Mouse (Mus musculus): ENCODE results near the gene Utp11. TPM values are rescaled to one million over a fixed set of nuclear protein-coding genes. Genes with fewer than 3 reads are reported as not detected.
A peak's percentile ranks its signal among the peaks of the same experiment; 100 is the strongest.
"Not testable (repeated sequence)": the region's sequence is repeated elsewhere in the genome, so short reads cannot be mapped to it uniquely, and the experiment has no call there.

Utp11 gene
- total RNA-seq, 1 experiment from 2014 or later: 77.8 TPM

GRCm38 (mm10) chr4:124707381-124708199 lies 14.2 kb upstream of the Utp11 start:
- not testable (repeated sequence) for ATAC-seq (replicated peaks in 1 of 2; ENCODE audit: insufficient read depth in 1 of 2, low FRiP score in 2 of 2, low TSS enrichment in 1 of 2, low read depth in 1 of 2, poor library complexity in 2 of 2, severe bottlenecking in 2 of 2)

DNA sequence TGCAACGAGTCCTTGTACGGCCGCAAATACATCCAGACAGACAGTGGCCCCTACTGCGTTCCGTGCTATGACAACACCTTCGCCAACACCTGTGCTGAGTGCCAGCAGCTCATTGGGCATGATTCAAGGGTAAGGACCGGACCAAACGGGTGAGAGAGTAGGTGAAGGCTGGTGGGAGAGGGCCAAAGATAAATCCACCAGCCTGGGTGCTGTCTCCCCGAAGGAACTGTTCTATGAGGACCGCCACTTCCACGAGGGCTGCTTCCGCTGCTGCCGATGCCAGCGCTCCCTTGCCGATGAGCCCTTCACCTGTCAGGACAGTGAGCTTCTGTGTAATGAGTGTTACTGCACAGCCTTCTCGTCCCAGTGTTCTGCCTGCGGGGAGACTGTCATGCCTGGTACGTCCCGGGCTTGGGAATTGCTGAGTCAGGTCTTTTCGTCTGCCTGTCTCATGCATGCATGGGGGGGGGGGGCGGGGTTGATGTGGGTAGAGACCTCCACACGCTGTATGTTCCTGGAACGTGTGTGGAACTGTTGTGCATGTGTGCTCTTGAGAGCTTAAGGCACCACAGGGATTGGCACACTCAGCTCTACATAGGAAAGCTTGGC lies 12.4 kb upstream of the Utp11 start:
- ATAC-seq (replicated peaks in 1 of 2; ENCODE audit: insufficient read depth in 1 of 2, low FRiP score in 2 of 2, low TSS enrichment in 1 of 2, low read depth in 1 of 2, poor library complexity in 2 of 2, severe bottlenecking in 2 of 2): no peak

- ATAC-seq (replicated peaks in 1 of 2; ENCODE audit: insufficient read depth in 1 of 2, low FRiP score in 2 of 2, low TSS enrichment in 1 of 2, low read depth in 1 of 2, poor library complexity in 2 of 2, severe bottlenecking in 2 of 2): peak; percentile 17 to 26; a peak in 3 of 4 replicates
Measured at GRCm38 (mm10) chr4:124704797-124705474, 11.5 kb upstream of the Utp11 start.

DNA sequence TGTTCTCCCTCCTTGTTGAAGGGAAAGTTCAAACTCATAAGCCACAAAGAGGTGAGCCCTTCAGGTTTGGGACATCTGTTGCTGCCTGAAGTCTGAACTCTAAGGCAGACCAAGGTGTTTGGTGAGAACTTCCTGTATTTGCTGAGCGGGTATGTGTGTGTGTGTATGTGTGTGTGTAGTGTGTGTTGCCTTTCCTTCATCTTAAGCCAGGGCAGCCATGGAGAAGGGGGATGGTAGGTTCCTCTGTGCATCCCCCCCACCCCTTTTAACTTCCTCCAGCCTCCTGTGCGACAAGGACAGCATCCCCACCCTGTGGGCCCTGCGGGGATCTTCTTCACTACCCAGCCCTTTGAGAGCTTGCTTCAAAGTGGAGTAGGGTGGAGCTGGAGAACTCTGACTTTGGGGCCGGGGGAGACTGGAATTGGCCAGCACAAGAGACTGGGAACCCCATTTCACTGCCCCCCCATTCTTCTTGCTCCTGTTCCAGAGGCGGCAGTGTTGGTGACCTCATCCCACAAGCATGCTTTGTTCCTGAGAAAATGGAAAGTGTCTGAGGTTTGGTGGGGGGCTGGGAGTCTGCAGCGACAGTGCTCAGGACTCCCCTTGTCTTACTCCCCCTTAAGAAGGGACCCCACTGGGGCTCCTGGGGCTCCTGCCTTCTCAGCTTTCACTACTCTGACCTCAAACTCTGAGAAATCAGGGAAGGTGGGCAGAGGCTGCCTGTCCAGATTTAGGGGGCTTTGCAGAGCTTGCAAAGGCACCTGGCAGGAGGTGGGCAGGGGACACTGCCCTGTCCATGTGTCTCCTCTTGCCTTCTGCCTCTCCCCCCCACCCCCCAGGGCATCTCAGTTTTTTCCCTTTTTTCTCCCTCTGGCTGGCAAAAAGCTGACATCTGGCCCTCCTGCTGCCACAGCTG lies 10.7 kb upstream of the Utp11 start:
- 0 out of 4 replicates have a peak, but pooled peaks of 1 of the 2 experiments have one; percentile 29 for ATAC-seq (replicated peaks in 1 of 2; ENCODE audit: insufficient read depth in 1 of 2, low FRiP score in 2 of 2, low TSS enrichment in 1 of 2, low read depth in 1 of 2, poor library complexity in 2 of 2, severe bottlenecking in 2 of 2)

DNA sequence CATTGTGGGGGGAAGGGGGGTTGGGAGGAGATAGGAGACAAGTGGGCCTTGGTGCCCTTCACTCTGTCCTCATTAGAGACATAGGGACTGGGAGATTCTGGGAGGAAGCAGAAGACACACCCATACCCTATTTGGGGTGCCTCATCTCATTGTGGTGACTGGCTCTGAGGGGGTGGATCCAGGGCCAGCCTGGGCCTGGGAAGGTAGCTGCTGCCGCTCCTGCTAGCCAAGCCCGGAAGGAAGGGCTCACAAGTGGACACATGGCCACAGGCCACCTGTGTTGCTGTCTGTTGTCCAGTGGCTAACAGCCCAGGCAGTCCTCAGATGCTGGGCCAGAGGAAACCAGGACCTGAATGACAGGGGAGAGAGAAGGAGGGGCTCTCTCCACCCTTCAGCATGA lies 10.0 kb upstream of the Utp11 start:
- ATAC-seq (replicated peaks in 1 of 2; ENCODE audit: insufficient read depth in 1 of 2, low FRiP score in 2 of 2, low TSS enrichment in 1 of 2, low read depth in 1 of 2, poor library complexity in 2 of 2, severe bottlenecking in 2 of 2): no peak

DNA sequence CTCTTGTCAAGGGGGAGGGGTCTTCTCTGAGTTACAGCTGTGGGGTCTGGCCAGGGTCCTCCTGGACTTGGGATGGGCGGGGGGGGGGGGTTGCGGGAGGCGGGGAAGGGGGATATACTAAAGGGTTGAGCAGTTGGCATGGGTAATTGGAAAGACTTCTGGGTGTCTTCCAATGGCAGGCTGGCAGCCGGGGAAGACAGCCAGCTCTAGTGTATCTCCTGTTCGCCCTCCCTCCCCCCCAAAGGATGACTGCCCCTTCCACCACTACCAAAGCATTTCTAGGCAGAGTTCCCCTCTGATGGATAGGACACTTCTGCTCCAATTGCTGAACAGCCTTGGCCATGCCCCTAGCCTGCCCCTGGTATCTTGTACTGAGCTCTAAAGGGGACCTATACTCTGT lies 8.5 kb upstream of the Utp11 start:
- ATAC-seq (replicated peaks in 1 of 2; ENCODE audit: insufficient read depth in 1 of 2, low FRiP score in 2 of 2, low TSS enrichment in 1 of 2, low read depth in 1 of 2, poor library complexity in 2 of 2, severe bottlenecking in 2 of 2): no peak

DNA sequence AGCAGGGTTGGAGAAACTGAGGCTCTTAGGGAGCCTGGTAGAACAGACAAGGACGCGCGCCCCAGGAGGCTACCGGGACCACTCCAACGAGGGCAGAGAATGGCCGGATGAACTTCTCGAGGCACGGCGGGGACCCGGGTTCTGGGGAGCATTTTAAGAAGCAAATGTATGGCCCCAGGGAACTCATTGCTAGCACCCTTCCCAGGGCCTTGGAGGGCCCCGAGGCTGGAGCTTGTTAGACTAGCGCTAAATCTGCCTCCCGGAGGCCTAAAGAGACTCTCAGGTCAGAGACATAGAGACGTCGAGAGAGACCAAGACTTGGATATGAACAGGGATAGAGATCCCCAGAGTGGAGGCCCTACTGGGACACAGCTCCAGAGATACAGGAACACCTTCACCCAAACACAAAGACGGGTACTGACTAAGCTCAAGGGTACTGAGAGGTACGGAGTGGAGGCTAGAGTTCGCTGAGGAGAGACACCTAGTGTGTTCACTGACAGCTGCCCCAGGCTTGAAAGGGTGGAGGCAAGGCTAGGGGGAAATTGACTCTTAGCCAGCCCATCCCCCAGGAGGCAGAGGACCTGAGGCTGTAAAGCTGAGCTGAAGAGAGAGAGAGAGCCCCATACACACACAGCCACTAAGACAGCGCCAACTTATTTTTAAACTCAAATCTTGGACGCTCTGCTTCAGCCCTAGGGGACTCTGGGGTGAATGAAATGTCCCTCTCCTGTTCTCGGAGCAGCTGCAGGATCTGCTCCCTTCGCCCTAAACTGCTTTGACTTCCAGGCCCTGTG lies 7.8 kb upstream of the Utp11 start:
- ATAC-seq (replicated peaks in 1 of 2; ENCODE audit: insufficient read depth in 1 of 2, low FRiP score in 2 of 2, low TSS enrichment in 1 of 2, low read depth in 1 of 2, poor library complexity in 2 of 2, severe bottlenecking in 2 of 2): no peak

DNA sequence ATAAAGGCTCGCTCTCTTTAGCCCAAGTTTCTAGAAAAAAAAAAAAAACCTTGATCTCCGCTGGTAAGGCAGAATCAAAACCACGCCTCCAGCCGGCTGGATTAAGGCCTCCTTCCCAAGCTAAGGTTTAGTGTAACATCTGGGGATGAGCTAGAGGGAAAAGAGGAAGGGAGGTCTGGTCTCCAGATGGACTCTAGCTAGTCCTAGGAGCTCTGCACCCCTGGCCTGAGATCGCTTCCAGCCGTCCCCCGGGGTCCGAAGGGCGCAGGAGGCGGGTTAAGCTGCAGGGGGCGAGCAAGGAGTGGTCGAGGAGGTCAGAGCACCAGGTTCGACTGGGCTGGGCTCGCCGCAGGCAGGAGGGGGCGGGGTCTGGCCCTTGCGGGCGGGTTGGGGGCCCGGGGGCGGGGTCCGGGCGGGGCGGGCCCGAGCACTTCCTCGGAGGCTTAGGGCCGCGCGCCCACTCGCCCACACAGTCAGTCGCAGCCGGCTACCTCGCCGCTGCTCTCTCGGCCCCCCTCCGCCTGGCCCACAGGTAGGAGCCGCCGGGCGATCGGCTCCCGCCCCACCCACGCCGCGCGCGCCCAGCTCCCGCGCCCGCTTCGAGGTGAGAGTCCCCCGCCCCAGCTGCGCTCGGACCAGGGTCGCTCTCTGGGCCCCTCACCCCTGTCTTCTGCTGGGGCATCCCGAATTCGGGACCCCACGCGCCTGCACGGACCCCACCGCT lies 7.0 kb upstream of the Utp11 start, which contains the start of gene Fhl3:
Gene Fhl3, plus strand, starts transcription at position 454 of the 724 bp plus-strand sequence.
- ATAC-seq (replicated peaks in 1 of 2; ENCODE audit: insufficient read depth in 1 of 2, low FRiP score in 2 of 2, low TSS enrichment in 1 of 2, low read depth in 1 of 2, poor library complexity in 2 of 2, severe bottlenecking in 2 of 2): peak; percentile 13 to 36; a peak in 2 of 4 replicates

- ATAC-seq (replicated peaks in 1 of 2; ENCODE audit: insufficient read depth in 1 of 2, low FRiP score in 2 of 2, low TSS enrichment in 1 of 2, low read depth in 1 of 2, poor library complexity in 2 of 2, severe bottlenecking in 2 of 2): no peak
Measured at GRCm38 (mm10) chr4:124699791-124700190, 6.4 kb upstream of the Utp11 start.

- ATAC-seq (replicated peaks in 1 of 2; ENCODE audit: insufficient read depth in 1 of 2, low FRiP score in 2 of 2, low TSS enrichment in 1 of 2, low read depth in 1 of 2, poor library complexity in 2 of 2, severe bottlenecking in 2 of 2): peak; percentile 46 to 54
Measured at GRCm38 (mm10) chr4:124695786-124696516, 2.6 kb upstream of the Utp11 start.

- no peak for ATAC-seq (replicated peaks in 1 of 2; ENCODE audit: insufficient read depth in 1 of 2, low FRiP score in 2 of 2, low TSS enrichment in 1 of 2, low read depth in 1 of 2, poor library complexity in 2 of 2, severe bottlenecking in 2 of 2)
Measured at GRCm38 (mm10) chr4:124694572-124694971, 1.2 kb upstream of the Utp11 start.

- no peak for ATAC-seq (replicated peaks in 1 of 2; ENCODE audit: insufficient read depth in 1 of 2, low FRiP score in 2 of 2, low TSS enrichment in 1 of 2, low read depth in 1 of 2, poor library complexity in 2 of 2, severe bottlenecking in 2 of 2)
Measured at GRCm38 (mm10) chr4:124692416-124692861, 961 bp downstream of the Utp11 start.

DNA sequence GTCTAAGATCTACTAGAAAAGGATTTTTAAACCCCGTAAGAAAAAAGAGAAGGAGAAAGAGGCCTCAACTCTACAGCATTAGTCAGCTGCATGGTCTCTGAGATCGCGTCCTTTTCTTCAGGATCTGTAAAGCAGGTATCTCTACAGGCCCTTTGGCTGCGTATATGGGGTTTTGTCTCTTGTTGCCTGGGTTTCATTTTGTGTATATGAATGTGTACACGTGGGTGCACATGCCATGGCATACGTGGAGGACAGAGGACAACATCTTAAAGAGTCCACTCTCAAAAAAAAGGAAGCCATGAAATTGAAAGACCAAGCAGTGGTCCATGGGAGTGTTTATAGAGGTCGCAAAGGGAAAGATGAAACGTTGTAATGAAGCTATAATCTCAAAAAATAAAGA lies 1.9 kb downstream of the Utp11 start:
- ATAC-seq (replicated peaks in 1 of 2; ENCODE audit: insufficient read depth in 1 of 2, low FRiP score in 2 of 2, low TSS enrichment in 1 of 2, low read depth in 1 of 2, poor library complexity in 2 of 2, severe bottlenecking in 2 of 2): no peak

GRCm38 (mm10) chr4:124685897-124686402 lies 7.5 kb downstream of the Utp11 start:
- ATAC-seq (replicated peaks in 1 of 2; ENCODE audit: insufficient read depth in 1 of 2, low FRiP score in 2 of 2, low TSS enrichment in 1 of 2, low read depth in 1 of 2, poor library complexity in 2 of 2, severe bottlenecking in 2 of 2): no peak

GRCm38 (mm10) chr4:124685453-124685852 lies 7.9 kb downstream of the Utp11 start:
- no peak for ATAC-seq (replicated peaks in 1 of 2; ENCODE audit: insufficient read depth in 1 of 2, low FRiP score in 2 of 2, low TSS enrichment in 1 of 2, low read depth in 1 of 2, poor library complexity in 2 of 2, severe bottlenecking in 2 of 2)

Data from hematopoietic stem cell, adult 5-6 weeks (primary cell).